Mouse (Mus musculus) adrenal gland, postnatal 25 days (tissue): ENCODE results near the gene Btbd6. TPM values are rescaled to one million over a fixed set of nuclear protein-coding genes. Genes with fewer than 3 reads are reported as not detected.

Experiments
- DNase-seq: peaks from one replicate; pipeline ENCODE4 v3.0.0; 2021; ENCODE audit warnings: mixed read lengths
- long read RNA-seq: library from polyadenylated mRNA; stranded (forward); transcript quantifications from one replicate; pipeline ENCODE4 v2.0.0, GENCODE M21; 2021
- total RNA-seq: library from RNA; stranded (reverse); gene quantifications from 2 replicates; pipeline ENCODE4 v1.2.3, GENCODE M21; 2021

The Btbd6 gene
- 21.7 and 26.8 TPM in 2 replicates for total RNA-seq
- long read RNA-seq, transcript Btbd6-202 (5 exons, 1,975 nt) = minor isoform, 5 of 23 reads
- long read RNA-seq, transcript Btbd6-204 (4 exons, 2,085 nt) = major isoform, 7 of 23 reads
- long read RNA-seq, partial matches to known transcripts = 0 of 23 reads
- long read RNA-seq, other reads (novel, unspliced or antisense) = 6 of 23 reads

DNA sequence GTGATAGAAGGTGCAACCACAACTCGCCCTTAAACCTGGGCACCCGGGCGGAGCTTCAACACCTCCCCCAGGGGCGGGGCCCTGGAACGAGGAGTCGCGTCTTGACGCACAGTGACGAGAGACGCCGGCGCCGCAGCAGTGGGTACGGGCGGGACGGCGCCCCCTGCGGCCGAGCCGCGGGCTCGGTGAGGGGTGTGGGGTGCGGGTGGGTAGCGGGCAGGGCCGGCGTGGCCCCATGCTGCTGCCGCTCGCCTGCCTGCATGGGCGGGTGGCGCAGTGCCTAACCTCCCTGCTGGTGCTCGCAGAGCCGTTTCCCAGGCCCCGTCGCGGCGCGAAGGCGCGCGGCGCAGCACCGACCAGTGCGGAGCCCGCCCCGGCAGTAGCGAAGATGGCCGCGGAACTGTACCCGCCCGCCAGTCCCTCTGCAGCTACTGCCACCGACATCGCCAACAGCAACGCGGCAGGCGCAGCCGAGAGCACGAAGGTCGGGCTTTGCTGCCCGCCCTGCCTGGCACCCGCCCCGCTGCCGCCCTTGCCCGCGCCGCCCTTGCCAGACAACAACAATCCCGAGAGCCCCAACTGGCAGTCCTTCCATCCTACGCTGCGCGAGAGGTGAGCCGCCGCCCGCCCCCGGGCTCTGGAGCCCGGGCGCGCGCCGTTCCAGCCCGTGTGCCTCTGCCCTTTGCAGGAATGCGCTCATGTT lies at the start of gene Btbd6:
TSS of gene Btbd6 (plus strand) at position 112 of the 703 bp plus-strand sequence.
- DNase-seq = peak; percentile 92

DNA sequence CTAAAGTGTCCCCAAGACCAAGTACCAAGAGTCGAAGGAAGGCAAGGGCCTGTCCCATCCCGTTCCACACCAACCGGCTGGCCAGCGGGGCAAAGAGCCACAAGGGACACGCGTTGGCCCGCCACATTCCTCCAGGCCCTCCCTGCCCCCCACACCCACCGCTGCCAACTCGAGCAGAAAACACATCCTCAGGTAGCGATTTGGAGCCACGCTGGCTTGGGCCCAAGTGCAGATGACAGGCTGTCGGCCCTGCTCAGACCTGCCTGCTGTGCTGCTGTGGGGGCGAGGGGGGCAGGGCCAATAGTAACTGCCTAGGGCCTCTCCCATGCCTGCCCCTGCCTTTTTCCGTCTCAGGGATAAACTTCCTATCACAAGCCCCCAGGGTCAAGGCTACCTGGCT lies 49.0 kb upstream of the Btbd6 start:
- no peak for DNase-seq

DNA sequence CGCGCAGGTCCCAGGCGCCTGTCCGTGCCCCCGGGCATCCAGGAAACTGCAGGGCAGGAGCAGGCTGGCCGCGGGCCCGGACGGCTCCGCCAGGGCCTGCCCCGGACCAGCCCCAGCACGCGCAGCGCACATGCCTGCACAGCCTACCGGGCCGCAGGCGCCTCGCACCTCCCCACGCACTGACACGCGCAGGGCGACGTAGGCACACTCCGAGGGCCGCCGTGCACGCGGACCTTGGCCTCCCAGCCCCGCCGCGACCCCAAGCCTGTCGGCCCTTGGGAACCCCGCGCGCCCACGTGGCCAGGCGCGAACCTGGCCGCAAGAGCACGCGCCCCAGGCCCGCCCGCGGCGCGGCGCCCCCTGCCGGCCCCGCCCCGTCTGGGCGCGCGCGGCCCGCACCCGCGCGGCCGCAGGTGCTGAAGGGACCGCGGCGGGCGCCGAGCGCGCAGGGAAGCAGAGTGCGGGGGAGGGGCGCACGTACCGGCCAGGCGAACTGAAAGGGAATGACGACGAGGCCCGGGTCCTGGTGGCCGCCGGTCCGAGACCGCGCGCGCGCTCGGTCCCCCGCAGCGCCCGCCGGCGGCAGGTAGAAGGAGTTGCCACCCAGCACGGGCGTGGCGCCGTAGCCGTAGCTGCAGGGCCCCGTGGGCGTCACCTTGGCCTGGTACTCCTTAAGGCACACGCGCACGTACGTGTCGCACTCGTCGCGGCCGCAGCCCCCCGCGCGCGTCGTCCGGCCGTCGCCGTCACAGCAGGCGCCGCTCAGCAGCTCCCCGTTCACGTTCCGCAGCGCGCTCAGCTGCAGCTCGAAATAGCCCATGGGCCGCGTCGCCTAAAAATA lies 47.7 kb upstream of the Btbd6 start:
- DNase-seq = no peak

DNA sequence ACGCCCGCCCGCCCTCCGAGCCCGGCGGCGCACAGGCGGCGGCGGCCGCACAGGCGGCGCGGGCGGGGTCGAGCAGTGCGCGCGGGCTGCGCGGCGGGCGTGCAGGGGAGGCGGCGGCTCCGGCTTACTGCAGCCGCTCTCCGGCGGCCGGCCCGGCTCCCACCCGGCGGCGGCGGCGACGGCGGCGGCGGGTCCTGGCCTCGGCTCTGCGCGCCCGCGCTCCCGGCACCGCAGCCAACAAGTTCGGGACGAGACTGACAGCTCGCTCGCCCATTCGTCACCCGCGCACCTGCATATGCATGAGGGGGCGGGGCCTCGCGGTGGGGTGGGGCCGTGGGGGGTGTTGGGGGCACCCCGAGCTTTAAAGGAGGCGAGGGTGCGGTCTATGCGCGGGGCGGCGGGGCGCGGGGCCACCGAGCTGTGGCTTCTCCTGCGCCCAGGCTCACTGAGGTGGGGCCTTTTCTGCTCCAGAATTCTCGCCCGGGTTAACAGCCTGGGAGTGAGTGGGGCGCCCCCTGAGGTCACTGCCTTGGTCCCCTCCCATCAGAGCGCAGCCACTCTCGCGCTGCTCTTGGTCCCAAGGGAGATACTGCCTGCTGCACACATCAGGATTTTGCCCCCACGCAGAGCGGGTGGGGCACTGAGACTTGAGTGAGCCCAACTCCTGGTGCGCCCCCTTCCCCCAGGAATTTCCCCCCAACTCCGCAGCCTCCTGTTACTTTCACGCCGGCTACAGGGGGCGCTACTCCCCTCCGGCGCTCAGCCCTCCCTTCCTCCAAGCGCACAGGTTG lies 46.5 kb upstream of the Btbd6 start, which contains the start of gene Jag2:
TSS of gene Jag2 (minus strand) at position 215 of the 791 bp plus-strand sequence.
- peak; percentile 58 for DNase-seq

DNA sequence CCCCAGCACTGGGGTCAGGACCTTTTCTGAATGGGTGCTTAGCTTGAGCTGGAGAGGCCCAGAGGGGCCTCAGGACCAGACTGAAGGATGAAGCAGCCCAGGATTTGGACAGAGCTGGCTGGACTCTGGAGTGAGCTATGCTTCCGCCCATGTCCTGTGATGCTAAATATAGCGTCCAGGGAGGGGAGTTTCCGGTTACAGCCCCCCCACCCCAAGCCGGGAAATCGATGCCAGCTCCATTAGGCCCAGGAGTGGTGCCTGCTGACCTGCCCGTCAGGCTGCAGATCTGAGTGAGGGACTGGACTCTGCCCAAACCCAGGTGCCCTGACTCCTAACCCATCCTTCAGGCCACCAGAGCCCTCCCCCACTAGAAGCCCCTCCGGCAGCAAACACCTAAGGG lies 43.6 kb upstream of the Btbd6 start:
- DNase-seq = no peak

DNA sequence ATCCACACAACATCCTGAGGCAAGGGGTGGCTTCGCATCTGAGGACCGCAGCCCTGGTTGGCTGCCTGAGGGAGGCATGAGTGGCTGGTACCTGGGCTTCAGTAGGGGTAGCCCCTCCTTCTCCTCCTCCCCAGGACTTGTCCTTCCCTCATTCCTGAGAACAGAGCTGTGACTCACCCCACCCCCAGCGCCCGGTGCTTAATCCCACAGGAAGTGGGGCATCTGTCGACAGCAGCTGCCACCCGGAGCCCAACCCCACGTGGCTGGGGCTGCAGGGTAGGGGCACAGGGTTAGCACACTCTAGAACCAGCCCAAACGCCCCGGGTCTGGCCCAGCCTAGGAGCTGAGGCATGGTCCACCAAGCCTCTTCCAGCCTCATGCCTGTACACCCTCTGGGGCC lies 38.4 kb upstream of the Btbd6 start:
- DNase-seq = no peak

DNA sequence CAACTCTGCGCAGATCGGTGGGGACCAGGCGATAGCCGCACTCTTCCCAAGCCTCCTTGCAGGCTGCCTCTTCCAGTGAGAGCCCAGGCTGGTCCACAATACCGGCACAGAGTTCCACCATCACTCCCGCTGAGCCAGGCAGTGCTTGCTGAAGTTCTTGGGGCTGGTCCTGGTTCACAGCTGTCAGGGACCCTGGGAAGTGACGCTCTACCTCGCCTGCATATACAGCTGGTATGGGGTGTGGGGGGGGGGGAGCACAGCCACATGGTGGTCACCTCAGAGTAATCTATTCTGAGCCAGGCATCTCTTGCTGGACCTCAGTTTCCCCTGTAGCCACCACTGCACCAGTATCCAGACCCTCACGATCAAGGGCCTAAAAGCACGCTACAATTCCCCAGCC lies 37.9 kb upstream of the Btbd6 start:
- DNase-seq = no peak

DNA sequence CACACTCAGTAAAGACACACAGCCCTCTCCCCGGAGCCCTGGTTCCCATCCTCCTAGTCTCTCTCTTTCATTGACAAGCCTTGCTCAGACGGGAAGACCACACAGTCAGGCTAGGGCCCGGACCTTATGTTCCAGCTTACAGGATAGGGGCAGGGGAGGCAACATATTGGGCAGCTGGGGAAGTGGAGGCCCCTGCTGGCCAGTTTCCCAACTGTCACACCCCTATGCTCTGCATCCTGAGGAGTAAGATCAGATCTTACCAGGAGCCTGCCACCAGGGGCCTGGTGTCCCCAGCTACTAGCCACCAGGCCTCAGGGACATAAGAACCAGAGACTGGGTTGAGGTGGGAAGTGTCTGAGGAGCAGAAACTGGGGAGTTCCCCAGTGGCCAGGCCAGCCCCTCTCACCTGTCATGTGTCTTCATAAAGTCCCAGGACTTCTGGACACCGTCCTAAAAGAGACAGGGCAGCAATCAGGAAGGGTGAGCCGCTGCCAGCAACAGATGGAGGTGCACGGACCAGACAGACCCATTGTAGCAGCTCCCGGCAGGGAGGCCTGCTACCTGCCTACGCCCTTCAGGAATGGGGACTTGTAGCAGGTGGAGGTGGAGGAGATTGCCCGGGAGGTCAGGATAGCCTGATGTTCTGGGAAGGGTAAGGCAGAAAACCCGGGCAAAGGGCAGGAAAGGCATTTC lies 37.3 kb upstream of the Btbd6 start:
- DNase-seq = no peak

DNA sequence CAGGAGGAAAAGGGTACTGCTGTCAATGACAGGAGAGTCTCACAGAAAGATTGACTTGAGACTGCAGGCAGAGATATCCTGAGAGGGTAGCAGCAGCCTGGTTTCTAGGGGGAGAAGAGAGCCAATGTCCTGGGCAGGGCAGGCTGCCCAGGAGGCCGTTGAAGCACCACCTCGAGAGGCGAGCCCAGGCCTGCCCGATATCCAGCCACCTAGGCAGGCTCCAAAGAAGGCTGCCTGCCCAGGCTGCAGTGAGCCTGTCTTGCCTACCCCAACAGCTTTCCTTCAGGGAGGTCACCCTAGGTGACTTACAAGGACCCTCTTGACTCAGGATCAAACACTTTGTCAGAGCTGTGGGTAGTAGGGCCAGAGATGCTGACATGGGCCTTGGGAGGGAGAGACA lies 36.0 kb upstream of the Btbd6 start:
- DNase-seq = no peak

DNA sequence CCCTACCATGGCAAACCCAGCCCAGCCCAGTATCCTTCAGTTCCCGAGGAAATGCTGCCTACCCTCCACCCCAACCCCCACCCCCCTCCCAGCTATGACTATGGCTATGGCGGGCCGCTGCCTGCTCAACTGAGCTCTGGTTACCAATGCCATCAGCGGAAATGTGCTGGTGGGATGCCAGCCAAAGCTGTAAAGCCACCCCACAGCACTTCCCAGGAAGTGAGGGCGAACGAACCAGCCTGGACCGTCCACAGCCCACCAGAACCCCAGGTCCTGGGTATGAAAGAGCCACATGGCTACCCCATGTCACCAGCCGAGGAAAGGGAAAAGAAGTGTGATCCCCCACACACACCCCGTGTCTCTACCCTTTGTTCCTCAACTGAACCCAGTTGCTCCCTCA lies 35.6 kb upstream of the Btbd6 start:
- no peak for DNase-seq

DNA sequence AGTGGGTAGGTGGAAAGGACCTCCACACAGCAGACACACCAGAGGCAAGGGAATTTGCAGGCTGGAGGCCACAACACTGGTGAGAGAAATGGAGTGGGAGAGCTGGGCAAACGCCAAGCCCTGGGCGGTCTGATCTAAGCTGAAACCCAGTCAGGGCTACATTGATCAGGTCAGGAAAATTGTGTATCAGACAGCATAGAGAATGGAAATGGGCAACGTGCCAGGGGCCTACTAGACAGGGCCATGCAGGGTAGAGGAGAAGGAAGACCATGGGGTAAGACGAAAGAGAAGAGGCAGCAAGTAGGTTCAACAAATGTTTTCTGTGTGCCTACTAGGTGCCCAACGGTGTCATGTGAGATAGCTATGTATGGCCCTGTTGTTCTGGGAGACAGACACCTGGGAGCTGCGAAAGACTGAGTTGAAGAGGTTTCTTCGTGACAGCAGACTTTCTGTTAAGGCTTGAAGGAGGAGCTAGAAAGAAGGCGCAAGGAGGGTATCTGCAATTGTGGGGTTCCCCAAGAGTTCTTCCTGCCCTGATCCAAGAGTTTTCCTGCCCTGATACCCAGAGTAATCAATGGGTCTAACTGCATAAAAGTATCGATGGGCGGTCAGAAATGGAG lies 35.0 kb upstream of the Btbd6 start:
- peak; percentile 29 for DNase-seq

DNA sequence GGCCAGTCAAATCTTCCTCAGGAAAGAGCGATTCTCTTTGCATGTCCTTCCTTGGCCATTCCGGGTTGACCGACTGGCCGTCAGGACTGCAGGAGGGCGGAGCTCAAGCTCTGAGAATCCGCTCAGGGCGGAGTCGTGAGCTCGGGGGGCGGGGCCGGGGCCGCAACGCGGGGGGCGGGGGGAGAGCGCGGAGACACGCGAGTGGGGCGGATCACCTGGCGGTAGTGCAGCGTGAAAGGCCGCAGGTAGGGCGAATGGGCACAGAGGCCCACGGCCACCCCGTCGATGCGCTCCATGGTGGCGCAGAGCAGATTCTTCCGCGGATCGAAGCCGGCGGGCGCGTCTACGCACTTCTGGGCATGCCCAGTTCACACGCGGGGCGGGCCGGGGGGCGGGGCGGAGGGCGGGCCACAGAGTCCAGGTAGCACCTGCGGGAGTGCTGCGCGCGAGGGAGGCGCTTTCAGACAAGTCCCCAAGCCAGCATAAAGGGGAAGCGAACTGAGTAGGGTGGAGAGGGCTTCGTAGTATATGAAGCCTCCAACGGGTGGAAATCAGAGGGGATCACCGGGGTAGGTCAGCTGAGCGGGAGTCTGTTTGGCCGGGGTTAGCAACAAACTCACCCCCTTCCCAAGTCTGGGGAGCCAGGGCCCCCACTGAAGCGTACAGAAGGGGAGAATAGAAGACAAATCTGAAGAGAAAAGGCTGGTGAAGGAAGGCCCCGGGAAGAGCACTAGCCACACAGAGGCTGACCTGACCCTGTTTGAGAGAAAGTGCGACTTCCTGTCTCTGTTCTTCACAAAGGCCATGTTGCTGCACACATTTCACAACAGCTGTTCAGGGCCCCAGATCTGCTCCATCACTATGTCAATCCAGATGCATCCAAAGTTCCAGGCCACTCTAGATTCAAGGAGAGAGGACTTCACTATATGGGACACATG lies 34.2 kb upstream of the Btbd6 start, which contains the start of gene Nudt14:
TSS of gene Nudt14 (minus strand) at position 349 of the 938 bp plus-strand sequence.
- DNase-seq = peak; percentile 84

DNA sequence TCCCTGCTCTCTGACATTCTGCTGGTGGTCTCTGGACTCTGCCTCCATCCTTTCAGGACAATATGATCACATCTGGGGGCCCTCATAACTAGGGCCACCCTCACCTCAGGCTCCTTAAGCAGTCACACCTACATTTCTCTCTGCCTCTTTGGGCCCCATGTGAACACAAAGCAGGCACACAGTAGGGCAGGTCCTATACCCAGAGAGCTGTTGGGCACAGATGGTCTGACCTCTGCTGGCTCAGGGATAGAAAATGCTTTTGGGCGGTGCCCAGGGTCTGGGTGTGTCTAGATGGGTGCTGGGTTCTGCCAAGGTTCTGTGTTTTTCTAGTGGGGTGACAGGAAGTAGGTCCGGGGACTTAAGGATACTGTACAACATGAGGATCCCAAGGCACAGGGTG lies 32.6 kb upstream of the Btbd6 start:
- DNase-seq = no peak

DNA sequence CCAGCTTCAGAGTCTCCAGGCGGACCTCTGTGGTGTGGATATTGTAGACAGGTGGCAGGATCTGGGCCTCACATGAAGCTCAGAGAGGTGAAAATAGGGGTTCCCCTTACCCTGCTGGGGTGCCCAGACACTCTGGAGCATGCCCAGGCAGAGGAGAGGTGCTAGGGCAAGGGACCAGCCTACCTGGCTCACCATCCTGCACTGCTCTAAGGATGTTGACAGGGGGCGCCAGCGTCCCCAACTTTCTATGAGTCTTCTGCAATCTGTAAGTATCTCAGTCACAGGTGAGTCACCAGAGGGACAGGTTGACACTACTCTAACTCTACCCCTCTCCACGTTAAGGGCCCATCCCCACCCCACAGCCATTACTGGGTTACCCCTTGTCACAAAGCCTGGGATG lies 29.0 kb upstream of the Btbd6 start:
- no peak for DNase-seq

DNA sequence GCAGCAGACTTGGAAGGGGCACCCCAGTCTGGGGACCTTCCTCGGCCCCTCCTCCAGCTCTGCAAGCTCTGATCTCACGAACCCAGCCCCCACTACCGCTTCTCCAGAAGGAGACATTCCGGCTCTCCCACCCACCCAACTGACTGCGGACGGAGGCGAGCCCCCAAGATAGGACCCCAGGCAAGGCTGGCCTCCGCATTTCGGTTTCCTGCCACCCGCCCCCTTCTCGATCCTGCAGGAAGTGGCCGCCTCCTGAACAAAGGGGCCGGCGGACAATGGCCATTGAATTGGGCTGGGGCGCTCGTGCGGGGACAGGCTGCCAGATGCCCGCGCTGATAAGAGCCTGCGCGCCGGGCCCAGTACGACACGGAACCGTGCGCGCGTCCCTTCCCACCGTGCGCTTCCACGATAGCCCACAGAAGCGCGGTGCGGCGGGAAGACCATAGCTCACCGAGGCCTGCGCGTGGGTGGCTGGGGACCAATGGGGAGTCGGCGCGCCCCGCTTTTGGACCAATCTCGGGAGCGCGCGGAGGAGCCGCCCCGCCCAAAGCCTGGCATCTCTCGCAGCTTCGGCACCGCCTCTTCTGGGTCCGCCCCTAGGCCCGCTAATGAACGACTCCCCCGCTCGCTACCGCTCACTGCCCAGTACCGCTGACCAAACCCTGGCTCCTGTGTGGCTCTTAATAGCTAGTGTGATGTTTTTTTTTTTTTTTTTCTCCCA lies 26.1 kb upstream of the Btbd6 start:
- peak; percentile 92 for DNase-seq

DNA sequence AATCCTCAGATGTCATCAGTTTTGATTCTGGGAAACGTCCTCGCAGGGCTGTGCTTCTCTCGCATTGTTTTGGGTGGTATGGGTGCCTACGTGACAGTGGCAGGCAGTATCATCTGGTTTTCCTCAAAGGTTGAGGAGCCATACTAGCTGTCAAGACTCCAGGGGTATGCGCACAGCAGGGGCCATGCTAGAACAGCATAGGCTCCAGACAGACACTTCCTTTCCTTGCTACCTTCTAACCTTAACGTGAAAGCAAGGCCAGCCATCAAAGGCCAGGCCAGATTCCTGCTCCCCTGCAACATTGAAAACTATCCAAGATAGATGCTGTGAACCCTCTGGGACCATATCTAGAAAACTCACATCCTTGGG lies 25.5 kb upstream of the Btbd6 start:
- DNase-seq = no peak

DNA sequence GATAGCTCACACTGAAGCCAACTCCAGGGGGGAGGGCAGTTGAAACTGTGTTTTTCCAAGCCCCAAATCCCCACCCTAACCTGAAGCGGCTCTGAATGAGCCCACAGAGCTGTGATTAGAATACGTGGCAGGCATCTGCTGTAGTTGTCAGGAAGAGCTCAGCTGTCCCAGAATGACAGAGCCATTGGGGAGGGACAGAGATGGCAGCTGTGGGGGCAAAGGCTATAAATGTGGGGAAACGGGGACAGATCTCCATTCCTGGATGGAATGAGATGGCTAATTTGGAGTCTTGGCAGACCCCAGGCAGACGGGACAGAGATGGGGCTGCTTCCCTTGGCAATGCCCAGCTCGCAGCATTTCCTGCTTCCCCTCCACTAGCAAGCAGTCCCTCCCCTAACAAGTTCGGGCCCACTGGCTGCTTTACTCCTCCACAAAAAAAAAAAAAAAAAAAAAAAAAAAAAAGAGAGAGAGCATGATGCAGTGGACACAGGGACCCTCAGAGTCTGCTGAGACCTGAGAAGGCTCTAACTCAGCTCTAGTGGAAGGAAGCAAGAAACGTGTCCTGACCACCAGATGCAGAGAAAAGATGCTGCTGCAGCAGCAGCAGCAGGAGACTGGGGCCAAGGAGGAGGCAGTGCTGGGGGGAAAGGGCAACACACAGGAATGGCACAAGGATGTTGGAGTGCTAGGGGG lies 25.0 kb upstream of the Btbd6 start:
- no peak for DNase-seq

DNA sequence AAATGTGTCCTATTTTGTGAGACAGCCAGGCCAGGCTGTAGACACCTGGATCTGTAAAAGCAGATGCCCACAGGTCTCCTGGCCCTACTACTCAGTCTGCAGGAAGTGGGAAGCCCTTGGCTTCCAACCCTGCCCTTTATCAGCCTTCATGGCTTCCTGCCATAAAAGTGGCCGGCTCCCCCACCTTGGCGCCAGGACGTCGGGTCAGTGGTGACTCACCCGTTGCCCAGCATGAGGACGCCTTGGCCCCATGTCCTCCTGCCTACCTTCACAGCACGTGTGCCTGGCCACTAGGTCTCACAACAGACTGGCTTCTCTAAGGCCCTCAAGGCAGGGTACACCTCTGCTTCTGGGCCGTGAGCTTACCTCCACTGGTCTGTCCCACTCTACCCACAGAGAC lies 23.8 kb upstream of the Btbd6 start:
- peak; percentile 77 for DNase-seq
